Mouse (Mus musculus) megakaryocyte-erythroid progenitor cell, adult 5 weeks (primary cell): ENCODE measurements around the gene Htr1f. TPM values are rescaled to one million over a fixed set of nuclear protein-coding genes. Genes with fewer than 3 reads are reported as not detected.

ENCODE experiments used
- polyA plus RNA-seq: library from polyadenylated mRNA; stranded (reverse); fragments of >175 nt; gene quantifications from 2 replicates; pipeline ENCODE4 v1.2.3, GENCODE M21; 2012

The Htr1f gene
- not detected in 2 replicates for polyA plus RNA-seq

DNA sequence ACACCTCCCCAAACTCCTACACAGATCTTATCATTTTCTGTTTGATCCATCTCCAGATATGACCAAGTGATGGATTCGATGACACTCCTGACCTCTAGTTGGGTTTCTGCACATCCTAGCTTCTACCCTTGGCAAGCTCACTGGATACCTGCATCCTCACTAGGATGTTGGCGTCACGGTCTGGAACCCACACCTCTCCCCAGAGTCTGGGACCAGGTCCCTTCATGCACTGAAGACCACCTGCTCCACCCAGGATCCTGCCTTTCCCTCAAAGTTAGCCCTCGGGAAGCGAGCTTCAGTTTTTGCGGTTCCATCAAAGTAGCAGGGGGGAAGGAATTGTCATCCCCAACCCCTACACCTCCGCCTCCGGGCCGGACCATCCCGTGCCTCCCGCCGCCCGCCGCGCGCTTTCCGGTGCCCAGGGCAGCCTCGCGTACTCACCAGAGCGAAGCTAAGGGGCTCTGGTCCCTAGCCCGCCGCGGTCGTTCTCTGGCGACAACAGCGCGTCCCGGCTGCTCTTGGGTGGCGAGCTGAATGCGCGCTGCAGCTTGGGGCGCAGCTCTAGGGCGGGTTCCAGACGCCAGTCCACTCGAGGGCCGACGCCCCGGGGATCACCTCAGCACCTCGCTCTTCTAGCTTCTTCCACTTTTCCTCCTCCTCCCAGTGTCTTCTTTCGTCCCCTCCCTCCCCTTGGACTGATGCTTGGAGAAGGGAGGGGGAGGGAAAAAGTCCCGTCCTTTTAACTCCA is at the start of gene Htr1f:
Gene Htr1f (minus strand): TSS at position 671 of the 748 bp plus-strand sequence.

